Mouse (Mus musculus) liver, adult 2 months (tissue): Measurements from ENCODE around the gene Gpx4. TPM values are rescaled to one million over a fixed set of nuclear protein-coding genes. Genes with fewer than 3 reads are reported as not detected.
A peak's percentile ranks its signal among the peaks of the same experiment; 100 is the strongest.

Experiments
- DNase-seq: peaks from one replicate; pipeline ENCODE4 v3.0.0-alpha.2; 2011; ENCODE audit warnings: low read depth, low spot score; ENCODE audit errors: extremely low read depth
- H3K27ac ChIP-seq: fragments of 200-500 bp; replicated peaks from 2 replicates; pipeline ENCODE4 v1.5.1; 2012; ENCODE audit warnings: low read depth, mild to moderate bottlenecking, control low read depth, inconsistent platforms, low read length; ENCODE audit not compliant: insufficient read depth
- H3K27me3 ChIP-seq: fragments of 200-500 bp; 2 replicates; pipeline ENCODE4 v1.6.1; 2012; ENCODE audit warnings: mild to moderate bottlenecking, moderate library complexity, low read length, inconsistent platforms; ENCODE audit not compliant: control insufficient read depth, insufficient read depth
- H3K36me3 ChIP-seq: fragments of 200-500 bp; 2 replicates; pipeline ENCODE4 v1.6.1; 2012; ENCODE audit warnings: low read length, inconsistent platforms; ENCODE audit not compliant: control insufficient read depth, insufficient read depth
- H3K4me1 ChIP-seq: fragments of 200-500 bp; 2 replicates; pipeline ENCODE4 v1.6.1; 2011; ENCODE audit warnings: low read length; ENCODE audit not compliant: control insufficient read depth, insufficient read depth
- H3K4me3 ChIP-seq: fragments of 200-500 bp; 2 replicates; pipeline ENCODE4 v1.5.1; 2011; ENCODE audit warnings: low read depth, mild to moderate bottlenecking, control low read depth, low read length, moderate library complexity; ENCODE audit not compliant: insufficient read depth
- H3K79me2 ChIP-seq: fragments of 200-500 bp; 2 replicates; pipeline ENCODE4 v1.6.1; 2012; ENCODE audit warnings: inconsistent platforms, mild to moderate bottlenecking, low read length, moderate library complexity; ENCODE audit not compliant: control insufficient read depth, insufficient read depth
- H3K9ac ChIP-seq: fragments of 200-500 bp; 2 replicates; pipeline ENCODE4 v1.6.1; 2012; ENCODE audit warnings: low read depth, mild to moderate bottlenecking, control low read depth, inconsistent platforms, low read length
- CTCF ChIP-seq: fragments of 200-500 bp; IDR thresholded peaks from 2 replicates; pipeline ENCODE4 v1.5.1; 2011; ENCODE audit warnings: low read depth, low read length, control low read depth
- POLR2A ChIP-seq: fragments of 200-500 bp; IDR thresholded peaks from 2 replicates; pipeline ENCODE4 v1.6.1; 2011; ENCODE audit warnings: low read length, control low read depth; ENCODE audit not compliant: insufficient read depth; ENCODE audit errors: extremely low read depth
- WGBS: fragments of 180-500 bp; shearing (Covaris S2); methylation state at CpG from one replicate; pipeline ENCODE4 v1.1.7; 2018; 5-methylcytosine and 5-hydroxymethylcytosine counted together
- polyA plus RNA-seq: library from polyadenylated mRNA; depleted of rRNA; stranded (reverse); fragments of >200 nt; gene quantifications from 2 replicates; pipeline ENCODE4 v1.2.3, GENCODE M21; 2012; rRNA removed
- total RNA-seq: library from RNA; depleted of rRNA; stranded (reverse); fragments of >200 nt; gene quantifications from 2 replicates; pipeline ENCODE4 v1.2.3, GENCODE M21; 2014; rRNA removed

The Gpx4 gene
- 712 and 752 TPM in 2 replicates for total RNA-seq
- polyA plus RNA-seq, result 535 and 559 TPM in 2 replicates

GRCm38 (mm10) chr10:80047041-80047565 lies at the start of gene Gpx4:
Gpx4 (plus strand) TSS chr10:80047166.
- peaks cover 8% of the 10 kb centered on the region; the same call in 1 of the 2 replicates for H3K4me1 ChIP-seq
- H3K27ac ChIP-seq, result no peak within 1 kb of the TSS
- no peak within 1 kb of the TSS for H3K4me3 ChIP-seq
- TF ChIP-seq CTCF (no peak), POLR2A (no peak)
- H3K27me3 ChIP-seq, result no peaks in the 10 kb centered on the region
- no peaks in the 10 kb centered on the region for H3K79me2 ChIP-seq
- WGBS, result 87% methylated on average over 9 of the region's 9 CpGs
- no peak within 1 kb of the TSS for H3K9ac ChIP-seq
- DNase-seq, result no peak
- no peaks in the 10 kb centered on the region for H3K36me3 ChIP-seq

GRCm38 (mm10) chr10:79997819-79998218 lies 49.1 kb upstream of the Gpx4 start:
- Histone ChIP-seq H3K4me3 (no peak overlapping the region), H3K4me1 (no peaks in the 10 kb centered on the region), H3K79me2 (no peaks in the 10 kb centered on the region), H3K27ac (no peak overlapping the region), H3K27me3 (no peaks in the 10 kb centered on the region), H3K36me3 (no peaks in the 10 kb centered on the region), H3K9ac (no peak overlapping the region)
- no peak for DNase-seq
- WGBS, result 28% methylated on average over 15 of the region's 15 CpGs
- TF ChIP-seq POLR2A (no peak), CTCF (no peak)

- H3K4me3 ChIP-seq, result no peak overlapping the region
- no peaks in the 10 kb centered on the region for H3K27me3 ChIP-seq
- 82% methylated on average over 9 of the region's 9 CpGs for WGBS
- no peak overlapping the region for H3K27ac ChIP-seq
- TF ChIP-seq CTCF (no peak), POLR2A (no peak)
- H3K9ac ChIP-seq, result no peak overlapping the region
- no peaks in the 10 kb centered on the region for H3K4me1 ChIP-seq
- H3K36me3 ChIP-seq, result no peaks in the 10 kb centered on the region
- no peak for DNase-seq
- H3K79me2 ChIP-seq, result no peaks in the 10 kb centered on the region
Measured at GRCm38 (mm10) chr10:80001945-80002344, 45.0 kb upstream of the Gpx4 start.

DNA sequence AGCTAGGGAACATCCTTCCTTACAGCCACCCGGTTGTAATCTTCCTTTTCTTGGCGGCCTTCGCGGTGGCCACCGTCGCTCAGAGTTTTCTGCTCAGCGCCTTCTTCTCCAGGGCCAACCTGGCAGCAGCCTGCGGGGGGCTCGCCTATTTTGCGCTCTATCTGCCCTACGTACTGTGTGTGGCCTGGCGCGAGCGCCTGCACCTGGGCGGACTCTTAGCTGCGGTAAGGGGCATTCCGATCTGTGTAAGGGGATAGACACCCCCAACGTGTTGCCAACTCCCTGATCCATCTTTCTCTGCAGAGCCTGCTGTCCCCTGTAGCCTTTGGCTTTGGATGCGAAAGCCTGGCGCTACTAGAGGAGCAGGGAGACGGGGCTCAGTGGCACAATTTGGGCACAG lies 44.1 kb upstream of the Gpx4 start:
- DNase-seq, result no peak
- TF ChIP-seq POLR2A, result no peak
- TF ChIP-seq CTCF, result no peak
- no peaks in the 10 kb centered on the region for H3K79me2 ChIP-seq
- no peak overlapping the region for H3K4me3 ChIP-seq
- H3K27me3 ChIP-seq, result no peaks in the 10 kb centered on the region
- H3K36me3 ChIP-seq, result no peaks in the 10 kb centered on the region
- no peak overlapping the region; the same call in 1 of the 2 replicates for H3K27ac ChIP-seq
- H3K9ac ChIP-seq, result no peak overlapping the region
- no peaks in the 10 kb centered on the region for H3K4me1 ChIP-seq
- WGBS, result 45% methylated on average over 21 of the region's 21 CpGs

GRCm38 (mm10) chr10:80003374-80004232 lies 43.4 kb upstream of the Gpx4 start:
- no peaks in the 10 kb centered on the region for H3K36me3 ChIP-seq
- H3K79me2 ChIP-seq, result no peaks in the 10 kb centered on the region
- H3K27me3 ChIP-seq, result no peaks in the 10 kb centered on the region
- TF ChIP-seq POLR2A, result no peak
- TF ChIP-seq CTCF, result no peak
- no peaks in the 10 kb centered on the region for H3K4me1 ChIP-seq
- no peak for DNase-seq
- no peak overlapping the region for H3K4me3 ChIP-seq
- 60% methylated on average over 9 of the region's 9 CpGs for WGBS
- H3K9ac ChIP-seq, result no peak overlapping the region
- peak overlapping the region; percentile 34 for H3K27ac ChIP-seq
